Mouse (Mus musculus): ENCODE measurements around the gene Fam104a.

Fam104a gene

GRCm38 (mm10) chr11:113631302-113631701 lies 52.7 kb downstream of the Fam104a start:
- DNase-seq (ENCODE audit: low spot score): no peak

- no peak for DNase-seq (ENCODE audit: low spot score)
Measured at GRCm38 (mm10) chr11:113630642-113631041, 53.3 kb downstream of the Fam104a start.

GRCm38 (mm10) chr11:113627785-113628184 lies 56.2 kb downstream of the Fam104a start:
- no peak for DNase-seq (ENCODE audit: low spot score)

DNA sequence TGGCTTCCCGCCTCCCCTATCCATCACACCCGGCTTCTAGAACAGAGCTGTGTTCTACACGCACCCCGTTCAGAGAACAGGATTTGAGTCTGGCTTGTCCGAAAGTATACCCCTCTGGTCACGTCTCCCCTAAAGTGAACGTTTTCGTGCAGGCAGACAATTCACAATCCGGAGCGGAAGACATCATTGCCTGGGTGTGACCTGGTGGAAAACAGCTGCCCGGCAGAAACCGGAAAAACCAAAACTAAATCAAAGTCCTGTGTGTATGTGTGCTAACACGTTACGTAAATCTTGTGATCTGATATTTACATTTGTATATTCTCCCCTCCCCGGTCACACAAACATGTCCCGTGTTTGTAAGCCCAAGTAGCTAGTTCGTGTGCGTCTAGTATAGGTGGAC lies 58.5 kb downstream of the Fam104a start:
- DNase-seq (ENCODE audit: low spot score): no peak

- DNase-seq (ENCODE audit: low spot score): no peak
Measured at GRCm38 (mm10) chr11:113622028-113622427, 61.9 kb downstream of the Fam104a start.

- no peak for DNase-seq (ENCODE audit: low spot score)
Measured at GRCm38 (mm10) chr11:113621001-113621400, 63.0 kb downstream of the Fam104a start.

GRCm38 (mm10) chr11:113619420-113620080 lies 64.4 kb downstream of the Fam104a start:
- DNase-seq (ENCODE audit: low spot score): no peak

- peak; percentile 58 for DNase-seq (ENCODE audit: low spot score)
Measured at GRCm38 (mm10) chr11:113618672-113619419, 65.1 kb downstream of the Fam104a start, which contains the start of gene Sstr2. TSS of gene Sstr2 (plus strand) at chr11:113619342.

GRCm38 (mm10) chr11:113618303-113618671 lies 65.7 kb downstream of the Fam104a start:
- DNase-seq (ENCODE audit: low spot score): no peak

- DNase-seq (ENCODE audit: low spot score): peak; percentile 78
Measured at GRCm38 (mm10) chr11:113617132-113617911, 66.6 kb downstream of the Fam104a start.

DNA sequence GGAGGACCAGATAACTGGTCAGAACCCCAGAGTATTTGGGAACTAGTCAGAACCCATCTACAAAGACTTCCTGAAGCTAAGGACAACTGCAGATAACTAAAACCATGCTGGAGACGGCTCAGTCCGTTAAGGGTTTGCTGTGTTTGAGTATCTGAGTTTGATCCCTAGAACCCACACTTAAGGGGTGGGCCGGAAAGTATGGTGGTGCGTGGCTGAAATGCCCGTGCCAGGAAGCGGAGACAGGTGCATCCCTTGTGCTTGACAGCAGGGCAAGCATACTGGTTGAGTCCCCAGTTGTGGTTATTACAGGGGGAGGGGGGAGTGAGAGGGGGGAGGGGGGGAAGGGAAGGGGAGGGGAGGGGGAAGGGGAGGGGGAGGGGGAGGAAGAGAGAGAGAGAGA lies 69.5 kb downstream of the Fam104a start:
- DNase-seq (ENCODE audit: low spot score): no peak

DNA sequence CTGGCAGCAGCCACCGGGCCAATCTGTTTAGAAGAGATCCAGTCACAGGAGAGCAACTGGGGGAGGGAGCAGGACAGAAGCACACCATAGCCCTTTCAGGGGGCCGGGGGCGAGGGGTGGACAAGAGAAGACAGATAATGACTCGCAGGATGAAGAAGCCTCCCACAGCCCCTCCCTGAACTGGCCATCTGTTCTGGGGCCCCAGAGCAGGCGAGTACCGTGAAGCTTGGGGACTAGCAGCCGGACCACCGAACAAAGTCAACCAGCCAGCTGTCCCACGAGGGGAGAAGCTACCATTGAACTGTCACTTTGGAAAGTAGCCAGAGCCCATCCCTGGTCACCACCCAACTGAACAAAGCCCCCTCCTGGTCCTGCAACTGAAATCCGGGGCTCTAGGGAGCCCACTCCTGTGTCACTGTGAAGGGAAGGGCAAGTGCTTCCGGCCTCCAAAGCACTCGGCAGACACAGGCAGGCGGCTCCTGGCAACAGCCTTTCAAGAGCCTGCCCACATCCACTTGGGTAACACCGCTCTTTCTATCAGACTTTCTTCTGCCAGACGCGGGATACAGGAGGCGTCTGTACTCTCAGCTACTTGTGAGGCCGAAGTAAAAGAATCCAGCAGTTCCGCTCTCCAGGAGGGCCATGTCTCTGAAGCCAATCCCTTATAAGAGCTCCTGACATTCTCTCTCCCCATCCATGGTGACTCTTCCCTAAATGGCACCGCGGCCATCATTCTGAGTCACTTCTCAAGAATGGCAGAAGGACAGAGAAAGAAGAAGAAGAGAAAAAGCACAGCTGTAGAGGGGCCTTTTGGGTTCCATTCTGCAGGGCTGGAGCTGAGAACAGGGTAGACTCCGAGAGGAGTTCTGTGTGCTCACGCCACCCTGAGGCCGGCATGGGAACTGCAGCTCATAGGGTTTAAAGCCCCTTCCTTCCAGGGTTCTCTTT lies 72.0 kb downstream of the Fam104a start:
- peak; percentile 41 for DNase-seq (ENCODE audit: low spot score)

Measured in urinary bladder, postnatal 14 days (tissue).